Mouse (Mus musculus): ENCODE measurements around the gene Mgarp. TPM values are rescaled to one million over a fixed set of nuclear protein-coding genes. Genes with fewer than 3 reads are reported as not detected.

Gene Mgarp
- polyA plus RNA-seq, 1 experiment from 2014 or later = 5.0 TPM

GRCm38 (mm10) chr3:51342152-51342551 is 54.4 kb downstream of the Mgarp start:
- H3K36me3 ChIP-seq = no peaks in the 10 kb centered on the region
- peaks cover 15% of the 10 kb centered on the region for H3K4me1 ChIP-seq
- ATAC-seq (ENCODE audit: low FRiP score) = no peak
- peak overlapping the region; percentile 61 for H3K4me2 ChIP-seq (replicated peaks)
- peak overlapping the region; percentile 95 for H3K4me3 ChIP-seq
- peak overlapping the region; percentile 97 for H3K9ac ChIP-seq
- peak overlapping the region; percentile 100 for H3K27ac ChIP-seq
- H3K27me3 ChIP-seq = no peaks in the 10 kb centered on the region
- WGBS = 11% methylated on average over 9 of the region's 9 CpGs
- H3K9me3 ChIP-seq (replicated peaks) = no peaks in the 10 kb centered on the region

- H3K27me3 ChIP-seq = no peaks in the 10 kb centered on the region
- H3K4me3 ChIP-seq = peak overlapping the region; percentile 95
- H3K9ac ChIP-seq = peak overlapping the region; percentile 97
- no peaks in the 10 kb centered on the region for H3K9me3 ChIP-seq (replicated peaks)
- peak overlapping the region; percentile 61 for H3K4me2 ChIP-seq (replicated peaks)
- under 1% methylated on average over 79 of the region's 86 CpGs for WGBS
- H3K4me1 ChIP-seq = peaks cover 15% of the 10 kb centered on the region
- H3K36me3 ChIP-seq = no peaks in the 10 kb centered on the region
- peak; percentile 84 for ATAC-seq (ENCODE audit: low FRiP score)
- H3K27ac ChIP-seq = peak overlapping the region; percentile 100
Measured at GRCm38 (mm10) chr3:51341268-51342081, 55.1 kb downstream of the Mgarp start.

GRCm38 (mm10) chr3:51340552-51341267 is 55.8 kb downstream of the Mgarp start, which contains the start of gene Elf2:
Elf2 (minus strand) TSS chr3:51340663.
- ATAC-seq (ENCODE audit: low FRiP score) = peak; percentile 83
- Histone ChIP-seq H3K4me3 (peak within 1 kb of the TSS; percentile 95), H3K27ac (peak within 1 kb of the TSS; percentile 100), H3K4me2 (replicated peaks) (peak within 1 kb of the TSS; percentile 61), H3K9me3 (replicated peaks) (no peaks in the 10 kb centered on the region), H3K4me1 (peaks cover 15% of the 10 kb centered on the region), H3K27me3 (no peaks in the 10 kb centered on the region), H3K9ac (peak within 1 kb of the TSS; percentile 97), H3K36me3 (no peaks in the 10 kb centered on the region)
- 1% methylated on average over 52 of the region's 87 CpGs for WGBS

GRCm38 (mm10) chr3:51339734-51340551 is 56.6 kb downstream of the Mgarp start:
- Histone ChIP-seq H3K9me3 (replicated peaks) (no peaks in the 10 kb centered on the region), H3K27ac (peak overlapping the region; percentile 100), H3K9ac (peak overlapping the region; percentile 97), H3K4me2 (replicated peaks) (peak overlapping the region; percentile 61), H3K4me3 (peak overlapping the region; percentile 95), H3K36me3 (no peaks in the 10 kb centered on the region), H3K4me1 (peaks cover 15% of the 10 kb centered on the region), H3K27me3 (no peaks in the 10 kb centered on the region)
- WGBS = under 1% methylated on average over 97 of the region's 113 CpGs
- ATAC-seq (ENCODE audit: low FRiP score) = peak; percentile 64

- H3K4me3 ChIP-seq = peak overlapping the region; percentile 95
- H3K27me3 ChIP-seq = no peaks in the 10 kb centered on the region
- H3K9ac ChIP-seq = peak overlapping the region; percentile 97
- no peaks in the 10 kb centered on the region for H3K9me3 ChIP-seq (replicated peaks)
- peaks cover 19% of the 10 kb centered on the region for H3K4me1 ChIP-seq
- peak overlapping the region; percentile 61 for H3K4me2 ChIP-seq (replicated peaks)
- ATAC-seq (ENCODE audit: low FRiP score) = no peak
- WGBS = 2% methylated on average over 9 of the region's 9 CpGs
- no peaks in the 10 kb centered on the region for H3K36me3 ChIP-seq
- peak overlapping the region; percentile 100 for H3K27ac ChIP-seq
Measured at GRCm38 (mm10) chr3:51339378-51339733, 57.2 kb downstream of the Mgarp start.

Other genes with a start within 250 kb of the Mgarp start
- gene Noct, start 172.3 kb downstream of the Mgarp start, polyA plus RNA-seq (2016; fragmentation: Nextera tagmentation; extraction: Ambion mirVana) = 18.5 and 19.3 TPM in 2 replicates
- 41.4 and 46.7 TPM in 2 replicates for gene Elf2, start 56.1 kb downstream of the Mgarp start, polyA plus RNA-seq (2016; fragmentation: Nextera tagmentation; extraction: Ambion mirVana)
- gene Ndufc1, start 12.2 kb upstream of the Mgarp start, polyA plus RNA-seq (2016; fragmentation: Nextera tagmentation; extraction: Ambion mirVana) = 692 and 752 TPM in 2 replicates
- gene Naa15, start 18.4 kb upstream of the Mgarp start, polyA plus RNA-seq (2016; fragmentation: Nextera tagmentation; extraction: Ambion mirVana) = 68.1 and 69.0 TPM in 2 replicates
- gene Rab33b, start 87.2 kb upstream of the Mgarp start, polyA plus RNA-seq (2016; fragmentation: Nextera tagmentation; extraction: Ambion mirVana) = 22.3 and 24.2 TPM in 2 replicates
- gene Setd7, start 164.1 kb upstream of the Mgarp start, polyA plus RNA-seq (2016; fragmentation: Nextera tagmentation; extraction: Ambion mirVana) = 4.5 and 5.0 TPM in 2 replicates

Measured in hindbrain, embryonic 12.5 days (tissue).